Mouse (Mus musculus) layer of hippocampus, adult 8-10 months (tissue): ENCODE results near the gene Ppib. TPM values are rescaled to one million over a fixed set of nuclear protein-coding genes. Genes with fewer than 3 reads are reported as not detected.
A peak's percentile ranks its signal among the peaks of the same experiment; 100 is the strongest.

Experiments used
- DNase-seq, 2 experiments: peaks; one replicate each; pipeline ENCODE4 v3.0.0; 2022; ENCODE audit warnings: low spot score in 2 of 2
- total RNA-seq, 4 experiments: library from RNA; stranded (reverse); gene quantifications; 2 replicates each; pipeline ENCODE4 v1.2.4; 2022

Ppib gene
- 100 to 1,000 TPM; 174 to 209 (median 191) TPM for total RNA-seq

DNA sequence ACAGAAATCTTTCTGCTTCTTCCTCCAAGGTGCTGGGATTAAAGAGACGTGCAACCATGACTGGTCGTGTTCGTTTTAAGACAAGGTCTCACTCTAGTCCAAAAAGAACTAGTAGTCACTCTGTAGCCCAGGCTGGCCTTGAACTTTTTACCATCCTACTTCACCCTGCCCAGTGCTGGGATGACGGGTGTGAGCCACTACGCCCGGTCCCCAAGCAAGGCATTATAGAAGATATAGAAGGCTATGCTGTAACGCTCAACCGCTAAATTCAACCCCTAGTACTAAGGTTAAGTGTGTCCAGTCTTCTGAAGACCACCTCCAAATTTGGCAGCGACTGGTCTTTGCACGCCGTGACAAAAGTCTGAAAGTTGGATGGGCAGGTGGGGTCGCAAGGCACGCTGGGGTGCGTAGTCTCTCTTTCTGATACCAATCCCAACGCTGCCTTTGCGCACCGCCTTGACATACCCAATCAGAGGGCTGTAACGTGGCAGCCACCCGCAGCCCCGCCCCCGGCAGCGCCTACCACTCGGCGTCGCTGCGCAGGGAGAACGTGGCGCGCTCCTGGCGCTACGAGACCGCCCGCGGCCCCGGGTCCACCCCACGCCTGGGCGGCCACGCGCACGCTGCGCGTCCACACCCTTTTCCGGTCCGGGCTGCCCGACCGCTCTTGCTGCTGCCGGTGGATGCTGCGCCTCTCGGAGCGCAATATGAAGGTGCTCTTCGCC is at the start of gene Ppib:
Ppib (plus strand) TSS at position 640 of the 725 bp plus-strand sequence.
- DNase-seq, result peak; percentile 96 to 98

DNA sequence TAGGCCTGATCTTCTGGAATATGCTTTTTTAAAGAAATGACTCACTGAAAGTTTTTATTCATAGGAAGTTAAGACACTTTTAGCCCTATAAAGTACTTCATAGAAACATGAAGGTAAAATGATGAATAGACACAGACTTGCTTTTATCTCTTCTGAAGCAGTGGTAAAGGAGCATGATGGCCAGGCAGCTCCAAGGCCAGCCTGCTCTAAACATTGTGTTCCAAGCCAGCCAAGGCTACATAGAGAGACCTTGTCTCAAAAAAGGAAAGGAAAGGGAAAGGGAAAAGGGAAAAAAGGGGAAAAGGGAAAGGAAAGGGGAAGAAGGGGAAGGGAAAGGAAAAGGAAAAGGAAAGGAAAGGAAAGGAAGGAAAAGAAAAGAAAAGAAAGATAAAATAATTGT is 39.4 kb upstream of the Ppib start:
- DNase-seq, result no peak

DNA sequence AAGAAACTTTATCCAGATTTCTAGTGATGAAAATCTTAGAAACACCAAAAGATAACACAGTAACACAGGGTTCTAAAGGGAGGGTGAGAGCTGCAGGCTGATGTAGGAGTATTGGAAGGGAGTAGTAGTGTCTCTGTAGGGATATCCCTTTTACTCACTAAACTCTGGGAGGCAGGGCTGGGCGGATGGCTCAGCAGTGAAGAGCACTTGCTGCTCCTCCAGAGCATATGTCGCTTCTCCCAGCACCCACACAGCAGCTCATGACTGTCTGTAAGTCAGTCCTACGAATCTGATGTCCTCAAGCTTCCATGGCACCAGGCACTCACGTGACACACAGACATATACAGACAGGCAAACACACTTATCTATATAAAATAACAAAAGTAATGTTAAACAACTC is 21.9 kb upstream of the Ppib start:
- peak; percentile 48 to 57 for DNase-seq

- no peak for DNase-seq
Observed at GRCm38 (mm10) chr9:66038581-66038980, 21.4 kb upstream of the Ppib start.

DNA sequence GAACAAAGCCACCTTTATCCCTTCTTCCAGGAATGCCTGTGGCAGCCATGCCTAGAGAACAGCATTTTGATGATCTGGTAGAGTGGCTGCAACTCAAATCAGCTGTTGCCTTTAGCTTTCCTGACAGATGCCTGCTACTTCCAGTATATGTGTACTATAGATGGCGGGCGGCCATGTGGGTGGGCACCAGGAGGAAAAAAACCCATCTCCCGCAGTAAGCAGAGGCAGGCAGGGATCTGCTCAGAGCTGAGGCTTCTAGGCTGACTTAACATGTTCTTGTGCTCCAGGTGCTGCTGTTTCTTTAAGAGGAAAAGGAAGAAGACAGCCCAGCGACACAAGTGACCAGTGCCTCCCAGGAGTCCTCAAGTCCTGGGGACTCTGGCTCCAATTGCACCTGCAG is 20.7 kb upstream of the Ppib start:
- DNase-seq, result no peak

- DNase-seq, result no peak
Observed at GRCm38 (mm10) chr9:66040801-66041200, 19.2 kb upstream of the Ppib start.

DNA sequence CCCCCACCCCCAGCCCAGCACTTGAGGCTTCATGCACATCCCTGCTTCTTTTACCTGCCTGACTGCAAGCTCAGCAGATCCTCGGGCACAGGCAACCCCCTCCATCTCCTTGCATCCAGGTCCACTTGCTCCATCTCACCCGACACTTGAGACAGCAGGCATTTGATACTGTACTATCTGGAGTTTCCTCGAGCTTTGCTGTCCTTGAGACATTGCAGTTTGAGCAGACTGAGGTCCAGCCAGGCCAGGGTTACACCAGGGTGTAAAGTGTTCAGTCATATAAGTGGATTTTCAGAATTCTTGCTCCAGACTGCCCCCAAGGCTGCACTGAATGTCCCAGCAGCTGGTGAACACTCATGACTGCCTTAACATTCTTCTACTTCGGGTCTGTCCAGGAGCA is 17.7 kb upstream of the Ppib start:
- no peak for DNase-seq

DNA sequence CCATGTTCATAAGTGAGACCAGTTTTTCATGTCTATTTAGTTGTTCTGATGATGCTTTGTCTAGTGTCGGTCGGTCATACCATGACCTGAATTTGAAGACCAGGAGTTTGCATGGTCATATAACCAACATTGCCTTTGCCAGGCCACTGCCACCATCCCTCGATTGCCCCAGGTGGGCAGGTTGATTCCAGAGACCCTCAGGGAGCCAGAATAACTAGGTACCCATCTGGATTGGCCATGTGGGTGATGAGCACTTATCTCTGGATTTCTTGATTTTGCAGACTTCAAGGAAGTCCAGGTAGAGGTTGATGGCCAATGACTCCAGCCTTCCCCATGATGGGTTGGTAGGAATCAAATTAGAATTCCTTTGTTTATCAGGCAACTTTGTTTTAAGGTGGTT is 16.8 kb upstream of the Ppib start:
- DNase-seq, result no peak

DNA sequence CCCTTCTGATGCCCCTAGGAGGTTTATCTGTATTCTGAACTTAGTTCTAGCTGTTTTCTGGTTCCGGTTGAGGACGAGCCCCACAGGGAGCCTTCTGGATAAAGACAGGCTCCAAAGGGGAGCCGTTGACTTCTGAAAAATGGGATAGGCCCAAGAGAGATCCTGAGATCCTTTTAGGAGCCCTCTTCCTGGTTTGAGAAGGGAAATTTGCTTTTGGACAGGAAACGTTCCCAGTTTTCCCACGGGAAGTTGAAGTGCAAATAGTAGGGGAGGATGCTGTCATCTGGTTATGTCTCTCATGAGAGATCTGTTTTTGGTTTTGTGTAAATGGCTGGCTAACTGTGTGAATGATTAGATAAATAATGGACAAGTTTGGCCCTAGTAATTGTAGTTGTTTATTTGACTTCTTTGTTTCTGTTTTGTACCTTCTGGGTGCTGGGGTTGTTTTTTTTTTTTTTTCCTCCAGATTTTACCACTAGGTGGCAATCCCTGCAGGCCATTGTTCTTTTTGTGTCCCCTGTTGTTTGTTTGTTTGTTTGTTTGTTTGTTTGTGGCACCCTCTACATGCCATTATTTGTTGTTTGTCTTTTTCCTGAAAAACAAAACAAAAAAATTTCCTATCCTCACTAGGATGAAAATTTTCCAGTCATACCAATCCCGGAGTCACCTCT is 10.0 kb upstream of the Ppib start:
- no peak for DNase-seq

GRCm38 (mm10) chr9:66051493-66051892 is 8.5 kb upstream of the Ppib start:
- no peak for DNase-seq

- no peak for DNase-seq
Observed at GRCm38 (mm10) chr9:66052731-66053130, 7.3 kb upstream of the Ppib start.

DNA sequence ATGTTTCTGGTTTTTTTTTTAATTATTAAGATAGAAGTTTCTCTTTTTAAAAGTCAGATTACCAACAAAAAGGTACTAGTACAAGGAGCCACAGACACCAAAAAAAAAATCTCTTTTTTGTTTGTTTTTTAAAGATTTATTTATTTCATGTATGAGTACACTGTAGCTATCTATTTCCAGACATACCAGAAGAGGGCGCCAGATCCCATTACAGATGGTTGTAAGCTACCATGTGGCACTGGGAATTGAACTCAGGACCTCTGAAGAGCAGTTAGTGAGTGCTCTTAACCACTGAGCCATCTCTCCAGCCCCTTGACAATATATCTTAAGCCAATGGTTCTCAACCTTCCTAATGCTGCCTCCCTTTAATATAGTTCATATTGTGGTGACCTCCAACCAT is 6.4 kb upstream of the Ppib start:
- DNase-seq, result no peak

- DNase-seq, result no peak
Observed at GRCm38 (mm10) chr9:66060308-66060647, 256 bp downstream of the Ppib start.

DNA sequence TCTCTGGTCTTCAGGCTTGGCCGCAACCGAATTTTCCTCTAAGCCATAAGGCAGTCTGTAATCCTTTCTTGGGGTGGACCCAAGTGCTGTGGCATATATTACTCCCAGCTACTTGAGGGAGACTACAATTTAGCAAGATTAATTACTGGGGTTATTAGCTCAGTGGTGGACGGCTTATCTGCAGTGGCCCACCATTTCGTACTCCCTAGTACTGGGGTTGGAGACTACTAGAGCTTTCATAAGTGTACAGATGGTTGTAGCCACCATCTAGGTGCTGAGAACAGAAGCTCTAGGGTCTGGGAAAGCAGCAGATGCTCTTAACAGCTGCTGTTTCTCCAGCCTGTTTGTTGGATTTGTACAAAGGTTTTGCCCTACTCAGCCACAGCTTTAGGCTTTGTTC is 964 bp downstream of the Ppib start:
- DNase-seq, result no peak

GRCm38 (mm10) chr9:66061656-66062055 is 1.6 kb downstream of the Ppib start:
- no peak for DNase-seq

DNA sequence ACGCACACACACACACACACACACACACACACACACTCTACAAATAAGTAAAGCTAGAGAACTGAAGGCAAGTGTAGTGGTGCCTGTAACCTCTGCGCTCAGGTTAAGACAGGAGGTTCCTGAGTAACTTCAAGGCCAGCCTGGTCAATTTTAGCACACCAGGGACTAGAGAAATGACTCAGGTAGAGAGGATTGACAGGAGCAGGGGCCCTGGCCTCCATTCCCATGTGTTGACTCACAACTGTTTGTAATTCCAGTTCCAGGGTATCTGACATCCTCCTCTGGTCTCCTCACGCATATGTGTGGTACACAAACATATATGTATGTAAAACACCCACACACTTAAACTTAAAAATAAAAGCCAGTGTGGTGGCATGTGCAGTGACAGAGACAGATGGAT is 3.4 kb downstream of the Ppib start:
- DNase-seq, result no peak

DNA sequence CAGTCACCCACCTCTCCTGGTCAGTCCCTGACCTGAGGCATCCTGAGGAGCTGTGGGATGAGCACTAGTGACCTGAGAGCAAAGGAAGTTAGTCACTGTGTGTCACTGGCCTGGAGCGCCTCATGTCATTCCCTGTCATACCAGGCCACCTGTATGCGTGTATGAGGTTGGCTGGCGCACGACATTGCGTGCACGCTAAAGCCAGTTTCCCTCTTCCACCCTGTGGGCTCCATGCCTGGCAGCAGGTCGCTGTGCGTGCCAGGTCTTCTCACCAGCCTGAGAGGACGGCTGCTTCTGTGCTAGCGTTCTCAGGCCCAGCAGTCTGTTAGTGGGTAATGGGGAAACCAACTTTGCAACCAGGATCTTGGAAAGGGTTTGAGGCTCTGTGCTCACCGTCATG is 4.3 kb downstream of the Ppib start:
- no peak for DNase-seq

DNA sequence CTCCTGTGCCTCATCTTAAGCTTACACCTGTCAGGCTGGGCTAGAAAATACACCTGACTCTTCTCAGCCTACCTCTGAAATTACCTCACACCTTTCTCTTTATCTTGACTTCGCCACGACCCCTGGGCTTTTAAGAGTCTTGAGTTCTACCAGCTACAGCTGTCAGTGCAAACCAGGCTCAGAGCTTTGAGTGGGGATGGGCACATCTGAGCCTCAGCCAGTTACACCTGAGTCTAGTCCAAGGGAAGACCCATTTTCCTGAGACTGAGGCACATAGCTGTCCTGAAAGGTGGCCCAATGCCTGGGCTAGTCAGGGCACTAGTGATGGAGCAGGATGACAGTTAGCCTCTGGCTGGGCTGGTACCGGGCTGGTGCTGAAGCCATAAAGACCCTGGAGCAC is 6.8 kb downstream of the Ppib start:
- DNase-seq, result no peak

- DNase-seq, result no peak
Observed at GRCm38 (mm10) chr9:66067542-66067941, 7.5 kb downstream of the Ppib start.

- no peak for DNase-seq
Observed at GRCm38 (mm10) chr9:66068056-66068455, 8.0 kb downstream of the Ppib start.

- DNase-seq, result no peak
Observed at GRCm38 (mm10) chr9:66068971-66069391, 9.0 kb downstream of the Ppib start.

DNA sequence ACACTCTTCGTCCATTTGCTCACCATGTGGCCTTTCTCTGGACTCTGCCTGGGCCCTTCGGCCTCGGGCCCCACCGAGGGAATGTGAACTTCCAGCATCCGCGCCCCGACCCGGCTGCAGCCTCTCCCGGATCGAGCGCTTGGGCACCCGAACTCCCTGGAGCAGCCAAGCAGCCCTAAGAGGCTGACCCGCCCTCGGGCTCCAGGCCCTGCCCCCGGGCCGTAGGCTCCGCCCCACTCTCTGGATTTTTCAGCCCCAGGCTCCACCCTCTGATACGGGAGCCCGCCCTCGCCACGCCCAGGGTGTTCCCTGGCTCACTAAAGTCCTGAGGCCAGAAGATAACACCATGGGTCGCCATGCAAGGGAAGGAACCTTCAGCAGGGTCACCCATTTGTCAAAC is 9.6 kb downstream of the Ppib start, which contains the start of gene Snx22:
Snx22 (minus strand) TSS at position 137 of the 400 bp plus-strand sequence.
- DNase-seq, result peak in 1 of 2 experiments; percentile 63

GRCm38 (mm10) chr9:66070151-66070550 is 10.1 kb downstream of the Ppib start:
- no peak for DNase-seq
